Mouse (Mus musculus): ENCODE results near the gene Gm28434. TPM values are rescaled to one million over a fixed set of nuclear protein-coding genes. Genes with fewer than 3 reads are reported as not detected.

Gene Gm28434
- polyA plus RNA-seq, 1 experiment from 2014 or later: not detected

Other genes with a start within 250 kb of the Gm28434 start
- gene Csn1s2a, start 194.9 kb upstream of the Gm28434 start, polyA plus RNA-seq (2015; fragmentation: Nextera tagmentation; extraction: Ambion mirVana): not detected in 2 replicates
- gene Csn1s2b, start 161.4 kb upstream of the Gm28434 start, polyA plus RNA-seq (2015; fragmentation: Nextera tagmentation; extraction: Ambion mirVana): not detected in 2 replicates
- gene Prr27, start 143.8 kb upstream of the Gm28434 start, polyA plus RNA-seq (2015; fragmentation: Nextera tagmentation; extraction: Ambion mirVana): not detected in 2 replicates
- gene Odam, start 84.5 kb upstream of the Gm28434 start, polyA plus RNA-seq (2015; fragmentation: Nextera tagmentation; extraction: Ambion mirVana): not detected in 2 replicates
- gene Csn3, start 43.9 kb upstream of the Gm28434 start, polyA plus RNA-seq (2015; fragmentation: Nextera tagmentation; extraction: Ambion mirVana): not detected in 2 replicates
- gene 2310003L06Rik, start 58 bp upstream of the Gm28434 start, polyA plus RNA-seq (2015; fragmentation: Nextera tagmentation; extraction: Ambion mirVana): not detected in 2 replicates
- gene Cabs1, start 9.9 kb downstream of the Gm28434 start, polyA plus RNA-seq (2015; fragmentation: Nextera tagmentation; extraction: Ambion mirVana): not detected in 2 replicates
- gene Smr3a, start 33.0 kb downstream of the Gm28434 start, polyA plus RNA-seq (2015; fragmentation: Nextera tagmentation; extraction: Ambion mirVana): not detected in 2 replicates
- not detected in 2 replicates for gene Smr2, start 117.0 kb downstream of the Gm28434 start, polyA plus RNA-seq (2015; fragmentation: Nextera tagmentation; extraction: Ambion mirVana)
- not detected in 2 replicates for gene Gm11116, start 142.0 kb downstream of the Gm28434 start, polyA plus RNA-seq (2015; fragmentation: Nextera tagmentation; extraction: Ambion mirVana)
- not detected in 2 replicates for gene Gm11115, start 184.6 kb downstream of the Gm28434 start, polyA plus RNA-seq (2015; fragmentation: Nextera tagmentation; extraction: Ambion mirVana)

All from liver, embryonic 13.5 days (tissue).